Mouse (Mus musculus) MEL (cell line): ENCODE measurements around the gene Nckipsd.

ENCODE experiments used
- BHLHE40 ChIP-seq: IDR thresholded peaks from 2 replicates; pipeline ENCODE4 v1.6.1; 2012; ENCODE audit warnings: low read depth, mild to moderate bottlenecking, inconsistent platforms, low read length, improper control_type of control experiment, borderline replicate concordance
- CTCF ChIP-seq, 3 experiments: IDR thresholded peaks in 2 of 3; conservative IDR thresholded peaks in 1 of 3; 2 replicates each; pipeline ENCODE4 v1.5.1; 2011 to 2012; ENCODE audit warnings: low read length in 3 of 3, low read depth in 2 of 3, mild to moderate bottlenecking in 2 of 3, improper control_type of control experiment in 1 of 3, inconsistent platforms in 1 of 3, mixed read lengths in 1 of 3, moderate library complexity in 1 of 3; ENCODE audit not compliant: control insufficient read depth in 1 of 3, insufficient read depth in 1 of 3, poor library complexity in 1 of 3, severe bottlenecking in 1 of 3
- EP300 ChIP-seq, 2 experiments: IDR thresholded peaks; 2 replicates each; pipeline ENCODE4 v1.6.1; 2011; ENCODE audit warnings: improper control_type of control experiment in 2 of 2, low read length in 2 of 2, low read depth in 1 of 2, mild to moderate bottlenecking in 1 of 2
- HCFC1 ChIP-seq: IDR thresholded peaks from 2 replicates; pipeline ENCODE4 v1.6.1; 2012; ENCODE audit warnings: low read depth, mild to moderate bottlenecking, inconsistent platforms, low read length, improper control_type of control experiment, moderate library complexity
- JUND ChIP-seq: IDR thresholded peaks from 2 replicates; pipeline ENCODE4 v1.6.1; 2011; ENCODE audit warnings: low read depth, mild to moderate bottlenecking, improper control_type of control experiment, low read length
- MEF2A ChIP-seq: IDR thresholded peaks from 2 replicates; pipeline ENCODE4 v1.6.1; 2014; ENCODE audit warnings: low read depth, mild to moderate bottlenecking, inconsistent platforms, low read length, improper control_type of control experiment; ENCODE audit not compliant: poor library complexity, insufficient replicate concordance, severe bottlenecking; ENCODE audit errors: extremely low read depth
- NRF1 ChIP-seq: IDR thresholded peaks from 2 replicates; pipeline ENCODE4 v1.6.1; 2014; ENCODE audit warnings: low read depth, mild to moderate bottlenecking, inconsistent platforms, low read length, improper control_type of control experiment, moderate library complexity; ENCODE audit not compliant: poor library complexity, insufficient read depth, severe bottlenecking
- POLR2A ChIP-seq, 2 experiments: IDR thresholded peaks; 2 replicates each; pipeline ENCODE4 v1.6.1; 2011 to 2012; ENCODE audit warnings: low read length in 2 of 2, mild to moderate bottlenecking in 2 of 2, control low read depth in 1 of 2, improper control_type of control experiment in 1 of 2, low read depth in 1 of 2, moderate library complexity in 1 of 2; ENCODE audit not compliant: control insufficient read depth in 1 of 2, insufficient read depth in 1 of 2, poor library complexity in 1 of 2
- POLR2AphosphoS5 ChIP-seq: IDR thresholded peaks from 2 replicates; pipeline ENCODE4 v1.6.1; 2012; ENCODE audit warnings: low read depth, borderline replicate concordance, mild to moderate bottlenecking, inconsistent platforms, low read length, moderate library complexity, mixed read lengths
- TCF12 ChIP-seq: IDR thresholded peaks from 2 replicates; pipeline ENCODE4 v1.6.1; 2014; ENCODE audit warnings: low read depth, mild to moderate bottlenecking, inconsistent platforms, low read length, improper control_type of control experiment, moderate library complexity
- UBTF ChIP-seq: IDR thresholded peaks from 2 replicates; pipeline ENCODE4 v1.6.1; 2012; ENCODE audit warnings: low read depth, mild to moderate bottlenecking, inconsistent platforms, low read length, improper control_type of control experiment, moderate library complexity, borderline replicate concordance; ENCODE audit not compliant: insufficient read depth

DNA sequence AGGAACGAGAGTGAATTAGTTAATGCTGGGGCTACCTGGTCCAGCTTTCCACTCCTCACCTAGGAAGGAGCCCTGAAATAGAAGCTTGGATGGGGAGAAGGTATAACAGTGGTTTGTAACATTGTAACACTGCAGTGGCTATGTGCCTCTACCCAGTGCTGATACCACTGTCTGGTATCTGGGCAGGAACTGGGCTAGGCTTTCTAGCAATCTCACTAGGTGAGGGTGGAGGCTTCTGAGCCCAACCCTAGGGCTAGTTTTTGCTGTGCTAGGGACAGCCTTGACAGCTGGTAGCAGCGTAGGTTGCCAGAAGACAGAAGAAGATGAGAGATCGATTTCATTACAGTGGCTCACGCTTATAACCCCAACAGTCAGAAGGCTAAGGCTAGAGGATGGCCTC, 31.6 kb upstream of the Nckipsd start:
- TF ChIP-seq POLR2A (IDR thresholded peaks at IDR 0.05; ENCODE audit: control insufficient read depth in 1 of 2, insufficient read depth in 1 of 2, low read depth in 1 of 2, low read length in 2 of 2, poor library complexity in 1 of 2) (no peak), NRF1 (no peak), JUND (no peak), UBTF (no peak), BHLHE40 (no peak), CTCF (IDR thresholded peaks at IDR 0.05 in 2 of 3, conservative IDR thresholded peaks at IDR 0.05 in 1 of 3; ENCODE audit: control insufficient read depth in 1 of 3, insufficient read depth in 1 of 3, low read depth in 2 of 3, low read length in 3 of 3, poor library complexity in 1 of 3, severe bottlenecking in 1 of 3) (no peak), EP300 (IDR thresholded peaks at IDR 0.05; ENCODE audit: low read depth in 1 of 2, low read length in 2 of 2) (no peak), POLR2AphosphoS5 (no peak), MEF2A (no peak), TCF12 (no peak), HCFC1 (no peak)
